Mouse (Mus musculus) embryonic facial prominence, embryonic 14.5 days (tissue): ENCODE results near the gene Plekhh3. TPM values are rescaled to one million over a fixed set of nuclear protein-coding genes. Genes with fewer than 3 reads are reported as not detected.

ENCODE experiments used
- ATAC-seq: fragments of 200-750 bp; cut with Nextera tagmentation; 2 replicates; pipeline ENCODE4 v1.8.0; 2017; ENCODE audit warnings: low read depth, moderate number of reproducible peaks, moderate TSS enrichment
- DNase-seq: peaks from one replicate; pipeline ENCODE4 v3.0.0-alpha.2; 2015; ENCODE audit warnings: low spot score
- H3K27ac ChIP-seq: fragments of 300-500 bp; sonication (generic); replicated peaks from 2 replicates; pipeline ENCODE4 v1.5.1; 2014; ENCODE audit warnings: low read depth, mild to moderate bottlenecking, low read length, moderate library complexity
- H3K27me3 ChIP-seq: fragments of 300-500 bp; sonication (generic); replicated peaks from 2 replicates; pipeline ENCODE4 v1.6.1; 2014; ENCODE audit warnings: low read length; ENCODE audit not compliant: control insufficient read depth, insufficient read depth
- H3K36me3 ChIP-seq: fragments of 300-500 bp; sonication (generic); 2 replicates; pipeline ENCODE4 v1.6.1; 2014; ENCODE audit warnings: low read length, mixed read lengths; ENCODE audit not compliant: control insufficient read depth, insufficient read depth
- H3K4me1 ChIP-seq: fragments of 300-500 bp; sonication (generic); 2 replicates; pipeline ENCODE4 v1.6.1; 2014; ENCODE audit warnings: antibody characterized with exemption, low read length; ENCODE audit not compliant: control insufficient read depth, insufficient read depth
- H3K4me2 ChIP-seq: fragments of 300-500 bp; sonication (generic); 2 replicates; pipeline ENCODE4 v1.6.1; 2014; ENCODE audit warnings: low read depth, mild to moderate bottlenecking, low read length, moderate library complexity, mixed read lengths
- H3K4me3 ChIP-seq: fragments of 300-500 bp; sonication (generic); 2 replicates; pipeline ENCODE4 v1.5.1; 2014; ENCODE audit warnings: low read depth, mild to moderate bottlenecking, low read length
- H3K9ac ChIP-seq: fragments of 300-500 bp; sonication (generic); 2 replicates; pipeline ENCODE4 v1.6.1; 2014; ENCODE audit warnings: low read depth, mild to moderate bottlenecking, low read length, moderate library complexity, mixed read lengths
- H3K9me3 ChIP-seq: fragments of 300-500 bp; sonication (generic); 2 replicates; pipeline ENCODE4 v1.6.1; 2016; ENCODE audit warnings: low read length; ENCODE audit not compliant: control insufficient read depth
- WGBS: fragments of 180-500 bp; shearing (Covaris S2); extraction: QIAGEN DNeasy Blood & Tissue Kit; methylation state at CpG from one replicate; pipeline ENCODE4 v1.1.7; 2014; 5-methylcytosine and 5-hydroxymethylcytosine counted together
- polyA plus RNA-seq: library from polyadenylated mRNA; unstranded; fragments of >200 nt; fragmentation: Nextera tagmentation; extraction: Ambion mirVana; gene quantifications from 2 replicates; pipeline ENCODE4 v1.2.1, GENCODE M21; 2014

Plekhh3 gene
- polyA plus RNA-seq, 1 experiment from 2014 or later: 17.7 TPM

DNA sequence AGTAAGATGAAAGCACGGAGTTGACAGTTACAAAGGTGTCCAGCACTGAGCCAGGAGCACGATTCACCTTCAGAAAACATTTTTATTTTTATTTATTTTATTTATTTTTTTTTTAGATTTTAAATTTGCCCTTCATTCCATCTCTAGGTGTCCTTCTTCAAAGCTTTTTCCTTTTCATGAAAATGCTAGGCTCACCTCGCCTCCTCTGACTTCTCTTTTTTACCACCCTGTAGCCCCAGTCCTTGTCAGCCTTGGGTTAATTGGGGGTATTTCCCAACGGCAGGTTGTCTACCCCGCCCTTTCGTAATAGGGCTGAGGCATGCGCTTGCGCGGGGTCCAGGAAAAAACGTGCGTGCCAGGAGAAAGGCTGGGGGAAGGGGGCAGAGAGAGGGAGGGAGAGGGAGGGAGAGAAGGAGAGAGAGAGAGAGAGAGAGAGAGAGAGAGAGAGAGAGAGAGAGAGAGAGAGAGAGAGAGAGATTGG lies 4.5 kb upstream of the Plekhh3 start:
- DNase-seq: no peak
- H3K9ac ChIP-seq: peak overlapping the region; percentile 28; the same call in 1 of the 2 replicates
- no peaks in the 10 kb centered on the region for H3K36me3 ChIP-seq
- H3K4me2 ChIP-seq: peak overlapping the region; percentile 58
- ATAC-seq: no peak
- no peak overlapping the region for H3K27ac ChIP-seq
- peaks cover 41% of the 10 kb centered on the region for H3K27me3 ChIP-seq
- peaks cover 30% of the 10 kb centered on the region for H3K4me1 ChIP-seq
- 8% methylated on average over 11 of the region's 11 CpGs for WGBS
- H3K9me3 ChIP-seq: no peaks in the 10 kb centered on the region
- peak overlapping the region; percentile 29 for H3K4me3 ChIP-seq

DNA sequence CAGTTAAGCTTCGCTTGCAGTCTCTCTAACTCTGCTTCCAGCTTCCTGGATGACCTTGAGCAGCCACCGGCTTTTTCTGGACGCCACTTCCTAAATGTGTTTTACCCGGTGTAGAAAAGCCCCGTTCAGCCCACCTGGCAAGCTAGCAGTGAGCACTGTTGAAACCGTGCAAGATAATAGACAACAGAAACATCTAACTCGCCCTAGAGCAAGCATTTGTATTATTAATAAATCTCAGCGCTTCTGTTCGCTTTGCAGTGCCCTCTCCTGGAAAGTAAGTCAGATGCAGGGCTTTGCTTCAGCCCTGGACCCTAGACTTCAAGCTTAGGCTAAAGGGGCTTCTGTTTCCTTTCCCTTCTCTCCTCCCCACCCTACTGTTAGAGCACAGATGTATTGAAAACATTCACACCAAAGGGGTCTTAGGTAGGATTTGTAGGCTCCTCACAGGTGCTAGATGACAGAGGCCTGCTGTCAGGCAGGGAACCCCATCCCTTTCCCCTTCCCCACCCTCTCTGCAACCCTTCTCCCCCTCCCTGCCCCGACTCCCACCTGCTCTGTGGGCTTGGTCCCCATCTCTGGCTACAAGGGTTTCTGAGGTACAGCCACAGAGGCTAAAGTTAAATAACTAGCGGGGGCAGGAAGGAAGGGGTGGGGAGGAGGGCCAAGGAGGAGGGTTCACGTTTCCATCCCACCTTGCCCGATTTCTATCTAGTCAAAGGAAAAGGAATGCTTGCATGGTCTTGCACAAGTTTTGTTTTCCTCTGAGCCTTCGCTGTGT lies 3.9 kb upstream of the Plekhh3 start, which contains the start of gene Ccr10:
TSS of gene Ccr10 (minus strand) at position 593 of the 778 bp plus-strand sequence.
- no peaks in the 10 kb centered on the region for H3K36me3 ChIP-seq
- H3K9ac ChIP-seq: peak within 1 kb of the TSS; percentile 62; the same call in 1 of the 2 replicates
- H3K9me3 ChIP-seq: no peaks in the 10 kb centered on the region
- ATAC-seq: no peak
- H3K4me2 ChIP-seq: peak within 1 kb of the TSS; percentile 84
- WGBS: 20% methylated on average over 14 of the region's 14 CpGs
- H3K27me3 ChIP-seq: peaks cover 44% of the 10 kb centered on the region
- H3K4me1 ChIP-seq: peaks cover 30% of the 10 kb centered on the region
- peak; percentile 59 for DNase-seq
- H3K4me3 ChIP-seq: peak within 1 kb of the TSS; percentile 37
- no peak within 1 kb of the TSS for H3K27ac ChIP-seq

DNA sequence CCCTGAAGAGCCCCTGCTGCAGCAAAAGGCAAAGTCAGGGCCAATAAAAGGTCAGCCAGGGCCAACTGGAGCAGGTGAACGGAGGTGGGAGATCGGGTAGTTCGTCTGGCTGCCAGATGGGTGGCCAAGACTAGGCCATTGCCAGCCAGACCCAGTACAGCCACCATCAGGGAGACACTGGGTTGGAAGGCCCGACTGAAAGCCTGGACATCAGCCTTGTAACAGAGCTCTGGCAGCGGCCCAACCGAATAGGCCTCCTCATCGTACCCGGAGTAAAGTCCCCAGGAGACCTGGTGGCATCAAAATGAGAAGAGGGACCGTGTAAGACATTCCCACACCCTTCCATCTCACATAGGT lies 3.2 kb upstream of the Plekhh3 start:
- no peak overlapping the region for H3K27ac ChIP-seq
- no peaks in the 10 kb centered on the region for H3K36me3 ChIP-seq
- H3K9me3 ChIP-seq: no peaks in the 10 kb centered on the region
- peak overlapping the region; percentile 37; the same call in 1 of the 2 replicates for H3K4me3 ChIP-seq
- peak overlapping the region; percentile 62; the same call in 1 of the 2 replicates for H3K9ac ChIP-seq
- H3K27me3 ChIP-seq: peaks cover 51% of the 10 kb centered on the region
- no peak for DNase-seq
- peak overlapping the region; percentile 84 for H3K4me2 ChIP-seq
- no peak for ATAC-seq
- 21% methylated on average over 5 of the region's 9 CpGs for WGBS
- peaks cover 34% of the 10 kb centered on the region for H3K4me1 ChIP-seq

DNA sequence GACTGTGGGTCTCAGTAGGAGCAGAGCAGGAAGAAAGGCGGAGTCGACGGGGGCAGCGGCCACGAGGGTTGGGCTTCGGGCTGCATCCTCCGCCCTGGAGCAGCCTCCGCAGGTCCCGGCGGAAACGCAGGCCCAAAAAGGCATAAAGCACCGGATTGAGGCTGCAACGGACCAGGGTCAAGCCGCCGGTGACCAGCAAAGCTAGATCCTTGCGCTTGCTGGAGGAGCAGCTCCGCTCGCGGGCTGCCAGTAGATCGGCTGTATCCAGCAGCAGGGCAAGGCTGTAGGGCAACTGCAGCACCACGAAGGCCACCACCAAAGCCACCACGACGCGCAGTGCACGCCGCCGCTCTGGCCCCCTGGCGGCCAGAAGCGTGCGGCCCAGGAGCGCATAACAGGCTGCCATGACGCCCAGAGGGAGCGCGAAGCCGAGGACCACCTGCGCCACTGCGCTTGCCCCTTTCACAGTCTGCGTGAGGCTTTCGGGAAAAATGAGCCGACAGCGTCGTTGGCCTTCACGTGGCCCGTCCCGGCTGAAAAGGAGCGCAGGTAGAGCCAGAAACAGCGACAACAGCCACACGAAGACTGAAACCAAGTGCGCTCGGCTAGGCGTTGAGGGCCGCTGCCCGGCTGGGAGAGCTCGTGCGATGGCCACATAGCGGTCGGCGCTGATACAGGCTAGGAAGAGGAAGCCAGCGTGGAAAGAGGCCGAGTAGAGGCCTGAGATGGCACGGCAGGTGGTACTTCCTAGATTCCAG lies 2.7 kb upstream of the Plekhh3 start:
- peak overlapping the region; percentile 62 for H3K9ac ChIP-seq
- H3K4me3 ChIP-seq: peak overlapping the region; percentile 37
- ATAC-seq (peak; percentile 45), DNase-seq (peak; percentile 82)
- no peaks in the 10 kb centered on the region for H3K36me3 ChIP-seq
- H3K27me3 ChIP-seq: peaks cover 57% of the 10 kb centered on the region
- WGBS: 1% methylated on average over 52 of the region's 61 CpGs
- H3K4me2 ChIP-seq: peak overlapping the region; percentile 84
- peak overlapping the region; percentile 24; the same call in 1 of the 2 replicates for H3K27ac ChIP-seq
- H3K9me3 ChIP-seq: no peaks in the 10 kb centered on the region
- H3K4me1 ChIP-seq: peaks cover 39% of the 10 kb centered on the region

DNA sequence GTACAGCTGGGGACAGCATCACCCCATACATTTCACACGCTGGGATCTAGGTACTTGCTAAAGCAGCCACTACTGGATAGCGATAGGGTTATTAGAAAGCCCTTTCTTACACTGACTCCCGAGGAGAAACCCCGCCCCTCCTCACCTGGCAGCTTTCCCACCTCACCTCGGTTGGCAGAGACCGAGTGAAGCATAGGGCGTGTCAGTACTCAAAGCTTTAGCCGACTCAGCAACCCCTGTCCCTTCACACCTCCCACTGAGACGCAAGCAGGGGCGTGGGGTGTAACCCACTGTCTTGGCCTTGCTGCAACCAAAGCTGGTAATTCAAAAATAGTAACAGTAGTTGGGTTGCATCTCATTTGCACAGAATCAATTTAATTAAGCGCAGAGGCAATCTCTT lies 2.0 kb upstream of the Plekhh3 start:
- Histone ChIP-seq H3K4me3 (peak overlapping the region; percentile 37), H3K9me3 (no peaks in the 10 kb centered on the region), H3K4me2 (peak overlapping the region; percentile 84), H3K9ac (no peak overlapping the region), H3K27me3 (peaks cover 60% of the 10 kb centered on the region), H3K36me3 (no peaks in the 10 kb centered on the region; the same call in 1 of the 2 replicates), H3K27ac (peak overlapping the region; percentile 24), H3K4me1 (peaks cover 42% of the 10 kb centered on the region)
- ATAC-seq (no peak), DNase-seq (peak; percentile 78)
- WGBS: 3% methylated on average over 11 of the region's 11 CpGs

DNA sequence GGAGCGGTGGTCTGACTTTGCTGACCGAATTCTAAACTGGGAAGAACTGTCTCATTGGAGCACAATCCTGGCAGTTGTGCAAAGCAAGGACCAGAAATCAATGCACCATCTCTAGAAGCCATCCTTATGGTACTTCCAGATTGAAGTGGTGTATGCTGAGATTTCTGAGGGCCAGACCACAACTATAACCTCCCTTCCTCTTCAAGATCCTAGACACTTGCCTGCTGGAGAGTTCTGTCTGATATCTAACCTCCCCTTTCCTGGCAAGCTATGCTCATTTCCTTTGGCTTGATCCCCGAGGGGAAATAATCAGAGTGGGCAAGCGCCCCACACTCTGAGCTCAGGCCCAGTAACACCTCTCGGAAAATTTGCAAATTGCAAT lies 1.3 kb upstream of the Plekhh3 start:
- peaks cover 60% of the 10 kb centered on the region for H3K27me3 ChIP-seq
- no peaks in the 10 kb centered on the region for H3K9me3 ChIP-seq
- H3K36me3 ChIP-seq: peaks cover 5% of the 10 kb centered on the region
- H3K4me3 ChIP-seq: peak overlapping the region; percentile 52
- peak overlapping the region; percentile 63 for H3K9ac ChIP-seq
- ATAC-seq (no peak), DNase-seq (no peak)
- WGBS: 6% methylated on average over 5 of the region's 5 CpGs
- H3K4me1 ChIP-seq: peaks cover 42% of the 10 kb centered on the region
- peak overlapping the region; percentile 88 for H3K27ac ChIP-seq
- peak overlapping the region; percentile 84 for H3K4me2 ChIP-seq

DNA sequence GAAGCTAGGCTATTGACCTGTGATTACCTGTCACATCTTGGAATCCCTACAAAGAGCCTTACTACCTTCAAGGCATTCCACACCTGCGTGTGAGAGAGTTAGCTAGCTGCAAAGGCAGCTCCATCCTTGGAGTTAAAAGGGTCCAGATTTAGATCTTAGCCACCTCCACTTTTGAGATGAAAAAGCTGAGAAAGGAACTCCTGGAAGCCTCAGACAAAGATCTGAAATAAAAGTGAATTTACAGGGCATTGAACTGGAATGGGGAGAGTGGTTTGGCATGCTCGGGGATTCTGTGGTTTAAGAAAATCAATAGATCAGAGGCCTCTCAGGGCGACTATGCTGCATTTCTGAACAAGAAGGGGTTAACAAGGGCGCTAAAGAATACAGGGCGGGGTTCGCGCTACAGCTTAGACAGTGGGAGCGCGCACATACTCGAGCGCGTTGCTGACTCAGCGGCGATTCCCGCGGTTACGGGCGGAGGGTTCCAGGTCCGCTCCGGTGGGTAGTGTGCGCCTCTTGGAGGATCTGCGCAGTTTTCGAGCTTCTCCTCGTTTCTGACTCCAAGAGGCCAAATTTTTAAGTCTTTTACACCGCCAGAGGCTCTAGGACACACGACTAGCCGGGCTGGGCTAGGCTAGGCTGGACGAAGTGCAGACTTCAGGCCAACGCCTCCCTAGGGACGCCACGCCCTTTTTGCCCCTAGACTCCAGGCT lies 726 bp upstream of the Plekhh3 start:
- Histone ChIP-seq H3K4me2 (peak overlapping the region; percentile 84), H3K27me3 (peaks cover 60% of the 10 kb centered on the region), H3K27ac (peak overlapping the region; percentile 88), H3K4me1 (peaks cover 39% of the 10 kb centered on the region), H3K36me3 (peaks cover 11% of the 10 kb centered on the region), H3K9me3 (no peaks in the 10 kb centered on the region), H3K9ac (peak overlapping the region; percentile 63), H3K4me3 (peak overlapping the region; percentile 52)
- ATAC-seq (peak; percentile 68), DNase-seq (peak; percentile 95)
- WGBS: under 1% methylated on average over 31 of the region's 31 CpGs

DNA sequence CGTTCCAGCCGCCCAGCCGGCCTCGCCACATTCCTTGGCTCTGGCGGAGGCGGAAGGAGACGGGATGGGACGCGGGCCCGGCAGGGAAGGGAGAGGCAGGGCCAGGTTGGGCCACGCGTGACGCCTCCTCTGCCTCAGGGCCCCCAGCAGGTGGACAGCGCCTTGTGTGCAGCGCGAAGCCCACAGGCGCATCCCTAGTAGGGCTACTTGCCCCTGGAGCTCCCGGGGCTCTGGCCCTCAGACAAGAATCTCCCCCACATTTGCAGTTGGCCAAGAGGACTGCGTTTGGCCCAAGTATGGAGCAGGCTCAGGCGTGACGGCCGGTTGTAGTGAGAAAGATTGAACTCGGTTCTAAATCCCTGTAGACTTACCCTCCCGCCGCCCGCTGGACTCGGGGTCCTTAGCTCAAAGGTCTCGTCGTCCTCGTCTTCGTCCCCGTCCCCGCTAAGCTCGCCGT lies 769 bp downstream of the Plekhh3 start, which contains the start of gene Cntnap1:
TSS of gene Cntnap1 (plus strand) at position 170 of the 457 bp plus-strand sequence.
- DNase-seq: peak; percentile 66

More for the DNA sequence above, 769 bp downstream of the Plekhh3 start, which contains the start of gene Cntnap1:
- no peak for ATAC-seq
- 0% methylated on average over 29 of the region's 35 CpGs for WGBS
- H3K9me3 ChIP-seq: no peaks in the 10 kb centered on the region
- peaks cover 25% of the 10 kb centered on the region for H3K36me3 ChIP-seq
- peak within 1 kb of the TSS; percentile 77 for H3K9ac ChIP-seq
- H3K27ac ChIP-seq: peak within 1 kb of the TSS; percentile 66
- H3K27me3 ChIP-seq: peaks cover 61% of the 10 kb centered on the region
- peak within 1 kb of the TSS; percentile 84 for H3K4me2 ChIP-seq
- H3K4me3 ChIP-seq: peak within 1 kb of the TSS; percentile 84
- H3K4me1 ChIP-seq: peaks cover 39% of the 10 kb centered on the region
